Mouse (Mus musculus): ENCODE data around the gene Scoc. TPM values are rescaled to one million over a fixed set of nuclear protein-coding genes. Genes with fewer than 3 reads are reported as not detected.

Gene Scoc
- total and polyA plus RNA-seq, 3 experiments, result 28.9 to 79.7 (median 34.5) TPM

GRCm38 (mm10) chr8:83417970-83418369, 40.2 kb downstream of the Scoc start:
- no peak overlapping the region for H3K4me2 ChIP-seq (ENCODE audit: insufficient read depth, low read depth, poor library complexity, severe bottlenecking)
- H3K27ac ChIP-seq (ENCODE audit: insufficient read depth, low read depth), result no peak overlapping the region
- no peak for TF ChIP-seq USF1 (IDR thresholded peaks at IDR 0.05; ENCODE audit: low read depth, low read length)
- TF ChIP-seq PAX5 (IDR thresholded peaks at IDR 0.05; ENCODE audit: low read length), result no peak
- TF ChIP-seq IRF4 (IDR thresholded peaks at IDR 0.05; ENCODE audit: low read depth, low read length), result no peak
- no peak for TF ChIP-seq ETS1 (conservative IDR thresholded peaks at IDR 0.05; ENCODE audit: low read depth, low read length)
- no peak for TF ChIP-seq RAD21 (IDR thresholded peaks at IDR 0.05; ENCODE audit: low read depth, low read length)
- no peak for TF ChIP-seq MAX (IDR thresholded peaks at IDR 0.05; ENCODE audit: low read length)
- no peak for TF ChIP-seq CHD2 (IDR thresholded peaks at IDR 0.05; ENCODE audit: low read length)
- TF ChIP-seq ZC3H11A (IDR thresholded peaks at IDR 0.05; ENCODE audit: low read depth, low read length), result no peak
- peaks cover 2 to 3% of the 10 kb centered on the region in 2 experiments for H3K4me1 ChIP-seq (ENCODE audit: control insufficient read depth in 1 of 2, insufficient read depth in 2 of 2)
- no peaks in the 10 kb centered on the region for H3K27me3 ChIP-seq (replicated peaks)
- no peaks in the 10 kb centered on the region for H3K79me2 ChIP-seq (replicated peaks; ENCODE audit: control insufficient read depth, extremely low read depth, insufficient read depth, poor library complexity, severe bottlenecking)
- DNase-seq (ENCODE audit: extremely low read depth), result no peak
- H3K9ac ChIP-seq (ENCODE audit: insufficient read depth, low read depth), result no peak overlapping the region
- no peaks in the 10 kb centered on the region for H3K36me3 ChIP-seq (replicated peaks in 1 of 2; ENCODE audit: control insufficient read depth in 1 of 2, insufficient read depth in 1 of 2, low read length in 1 of 2)
- no peak overlapping the region for H3K4me3 ChIP-seq (replicated peaks in 1 of 3; ENCODE audit: low read depth in 2 of 3, low read length in 2 of 3, poor library complexity in 1 of 3)
- no peaks in the 10 kb centered on the region for H3K9me3 ChIP-seq (replicated peaks; ENCODE audit: low read length)
- dilution Hi-C loops (cut with MboI; ENCODE audit: extremely low pct_ligation_motif_present, extremely low pct_unique_long_range_greater_than_20kb, low sequenced_read_pairs) (no loop called here), in situ Hi-C loops (cut with MboI; ENCODE audit: low pct_ligation_motif_present, low pct_unique_long_range_greater_than_20kb, low sequenced_read_pairs) (no loop called here)

DNA sequence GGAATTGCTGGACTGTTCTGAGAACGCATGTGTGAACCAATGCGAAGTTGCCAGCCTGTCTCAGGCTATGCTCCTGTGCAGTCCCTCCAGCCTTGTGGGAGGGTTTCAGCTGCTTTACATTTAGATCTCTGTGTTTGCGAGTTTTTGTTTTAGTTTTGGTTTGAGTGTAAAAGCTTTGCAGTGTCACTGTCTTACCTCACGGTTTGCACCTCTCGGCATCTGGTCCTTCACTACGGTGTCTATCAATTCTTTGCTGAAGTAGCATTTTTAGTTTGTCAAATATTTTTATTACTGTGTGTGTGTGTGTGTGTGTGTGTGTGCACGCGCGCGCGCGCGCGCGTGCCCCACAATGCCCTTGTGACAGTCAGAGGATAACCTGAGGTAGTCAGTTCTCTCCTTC, 41.3 kb downstream of the Scoc start:
- H3K9me3 ChIP-seq (replicated peaks; ENCODE audit: low read length), result no peaks in the 10 kb centered on the region
- H3K4me3 ChIP-seq (replicated peaks in 1 of 3; ENCODE audit: low read depth in 2 of 3, low read length in 2 of 3, poor library complexity in 1 of 3), result no peak overlapping the region
- H3K9ac ChIP-seq (ENCODE audit: insufficient read depth, low read depth), result no peak overlapping the region
- in situ Hi-C loops (cut with MboI; ENCODE audit: low pct_ligation_motif_present, low pct_unique_long_range_greater_than_20kb, low sequenced_read_pairs) (no loop called here), dilution Hi-C loops (cut with MboI; ENCODE audit: extremely low pct_ligation_motif_present, extremely low pct_unique_long_range_greater_than_20kb, low sequenced_read_pairs) (no loop called here)
- no peaks in the 10 kb centered on the region for H3K36me3 ChIP-seq (replicated peaks in 1 of 2; ENCODE audit: control insufficient read depth in 1 of 2, insufficient read depth in 1 of 2, low read length in 1 of 2)
- 0 out of 2 replicates have a peak overlapping the region, but pooled peaks have one; percentile 19 for H3K4me2 ChIP-seq (ENCODE audit: insufficient read depth, low read depth, poor library complexity, severe bottlenecking)
- H3K27me3 ChIP-seq (replicated peaks), result no peaks in the 10 kb centered on the region
- H3K79me2 ChIP-seq (replicated peaks; ENCODE audit: control insufficient read depth, extremely low read depth, insufficient read depth, poor library complexity, severe bottlenecking), result no peaks in the 10 kb centered on the region
- peak; percentile 86 for TF ChIP-seq MAFK (IDR thresholded peaks at IDR 0.05; ENCODE audit: insufficient replicate concordance, low read length)
- TF ChIP-seq BHLHE40 (IDR thresholded peaks at IDR 0.05; ENCODE audit: low read depth, low read length), result 0 out of 2 replicates have a peak, but pooled peaks have one; percentile 22
- TF ChIP-seq ETS1 (conservative IDR thresholded peaks at IDR 0.05; ENCODE audit: low read depth, low read length), result no peak; the same call in 1 of the 2 replicates
- peak; percentile 76 for TF ChIP-seq IRF4 (IDR thresholded peaks at IDR 0.05; ENCODE audit: low read depth, low read length)
- no peak for TF ChIP-seq CTCF (conservative IDR thresholded peaks at IDR 0.05 in 1 of 2, IDR thresholded peaks at IDR 0.05 in 1 of 2; ENCODE audit: low read depth in 2 of 2, low read length in 2 of 2)
- H3K4me1 ChIP-seq (ENCODE audit: control insufficient read depth in 1 of 2, insufficient read depth in 2 of 2), result peaks cover 0 to 3% of the 10 kb centered on the region in 2 experiments; a peak in 2 of 4 replicates
- DNase-seq (ENCODE audit: extremely low read depth), result no peak
- H3K27ac ChIP-seq (ENCODE audit: insufficient read depth, low read depth), result no peak overlapping the region

DNA sequence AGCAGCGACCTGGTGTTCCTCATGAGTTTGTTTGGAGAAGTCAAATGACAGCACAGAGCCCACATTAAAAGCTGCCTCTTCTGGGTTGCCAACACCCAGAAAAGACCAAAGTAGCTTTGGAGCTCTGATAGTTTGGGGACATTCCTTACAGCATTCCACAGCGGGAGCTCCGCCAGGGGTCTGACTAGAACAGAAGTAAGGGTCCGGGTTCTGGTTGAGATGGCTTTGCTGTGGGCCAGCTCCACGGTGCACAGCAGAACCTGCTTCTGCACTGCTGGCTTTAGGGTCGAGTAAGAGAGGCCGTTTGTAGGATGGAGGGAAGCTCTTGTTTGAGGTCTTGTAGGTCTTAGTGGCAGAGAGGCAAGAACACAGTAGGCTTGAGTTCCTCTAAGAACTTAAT, 49.7 kb downstream of the Scoc start:
- in situ Hi-C loops (cut with MboI; ENCODE audit: low pct_ligation_motif_present, low pct_unique_long_range_greater_than_20kb, low sequenced_read_pairs), result no loop called here

More for the DNA sequence above, 49.7 kb downstream of the Scoc start:
- no peaks in the 10 kb centered on the region for H3K36me3 ChIP-seq (replicated peaks in 1 of 2; ENCODE audit: control insufficient read depth in 1 of 2, insufficient read depth in 1 of 2, low read length in 1 of 2)
- no peak for DNase-seq (ENCODE audit: extremely low read depth)
- H3K4me2 ChIP-seq (ENCODE audit: insufficient read depth, low read depth, poor library complexity, severe bottlenecking), result no peak overlapping the region
- dilution Hi-C loops (cut with MboI; ENCODE audit: extremely low pct_ligation_motif_present, extremely low pct_unique_long_range_greater_than_20kb, low sequenced_read_pairs), result no loop called here
- H3K4me3 ChIP-seq (replicated peaks in 1 of 3; ENCODE audit: low read depth in 2 of 3, low read length in 2 of 3, poor library complexity in 1 of 3), result no peak overlapping the region
- no peaks in the 10 kb centered on the region for H3K4me1 ChIP-seq (ENCODE audit: control insufficient read depth in 1 of 2, insufficient read depth in 2 of 2)
- H3K79me2 ChIP-seq (replicated peaks; ENCODE audit: control insufficient read depth, extremely low read depth, insufficient read depth, poor library complexity, severe bottlenecking), result no peaks in the 10 kb centered on the region
- no peak overlapping the region for H3K9ac ChIP-seq (ENCODE audit: insufficient read depth, low read depth)
- TF ChIP-seq SIN3A (IDR thresholded peaks at IDR 0.05; ENCODE audit: low read length) (no peak), USF2 (conservative IDR thresholded peaks at IDR 0.05; ENCODE audit: low read depth, low read length) (no peak), HCFC1 (IDR thresholded peaks at IDR 0.05; ENCODE audit: low read depth, low read length) (no peak), ELF1 (IDR thresholded peaks at IDR 0.05; ENCODE audit: low read depth, low read length) (no peak), RCOR1 (conservative IDR thresholded peaks at IDR 0.05; ENCODE audit: low read depth, low read length) (no peak), MAZ (IDR thresholded peaks at IDR 0.05; ENCODE audit: low read depth, low read length) (no peak), USF1 (IDR thresholded peaks at IDR 0.05; ENCODE audit: low read depth, low read length) (no peak), E2F4 (IDR thresholded peaks at IDR 0.05; ENCODE audit: insufficient replicate concordance, low read depth, low read length) (no peak), MXI1 (IDR thresholded peaks at IDR 0.05; ENCODE audit: low read depth, low read length) (no peak), UBTF (IDR thresholded peaks at IDR 0.05; ENCODE audit: low read depth, low read length) (no peak), MAX (IDR thresholded peaks at IDR 0.05; ENCODE audit: low read length) (no peak), ZKSCAN1 (IDR thresholded peaks at IDR 0.05; ENCODE audit: borderline replicate concordance, low read depth, low read length) (no peak), NRF1 (IDR thresholded peaks at IDR 0.05; ENCODE audit: low read depth, low read length) (no peak), ETS1 (conservative IDR thresholded peaks at IDR 0.05; ENCODE audit: low read depth, low read length) (no peak), BHLHE40 (IDR thresholded peaks at IDR 0.05; ENCODE audit: low read depth, low read length) (no peak), MEF2A (IDR thresholded peaks at IDR 0.05; ENCODE audit: borderline replicate concordance, low read depth, low read length) (no peak), CTCF (conservative IDR thresholded peaks at IDR 0.05 in 1 of 2, IDR thresholded peaks at IDR 0.05 in 1 of 2; ENCODE audit: low read depth in 2 of 2, low read length in 2 of 2) (no peak)
- no peak overlapping the region for H3K27ac ChIP-seq (ENCODE audit: insufficient read depth, low read depth)
- H3K27me3 ChIP-seq (replicated peaks), result no peaks in the 10 kb centered on the region
- H3K9me3 ChIP-seq (replicated peaks; ENCODE audit: low read length), result no peaks in the 10 kb centered on the region

Data from CH12.LX (cell line).